8 mouse cellular contexts compared by ENCODE assay signal in genomic region chr15:62092671-62093185, GRCm38 (mm10).
DNase-seq lines count a peak whose midpoint lies in the region; ATAC-seq and TF ChIP-seq lines count a peak whose summit lies in the region.

No protein-coding gene starts in this region.

- DNase-seq in heart, postnatal 14 days: no peak
- peak; percentile 46 to 66 for DNase-seq in thymus, adult 18-20 months
- DNase-seq in MN1 (ENCODE audit: low spot score): no peak

- TF ChIP-seq EP300 in ES-Bruce4 (IDR thresholded peaks at IDR 0.05; ENCODE audit: insufficient read depth, low read depth, low read length): peak; percentile 100

- H3K4me2 ChIP-seq in heart, embryonic 13.5 days: 0 out of 2 replicates have a peak overlapping the region, but pooled peaks have one; percentile 7
- no peak overlapping the region for H3K4me2 ChIP-seq in forebrain, embryonic 13.5 days
- no peak overlapping the region for H3K4me2 ChIP-seq in limb, embryonic 15.5 days

- no peaks in the 10 kb centered on the region for H3K27me3 ChIP-seq in heart, embryonic 13.5 days (replicated peaks)
- H3K27me3 ChIP-seq in ES-Bruce4 (ENCODE audit: control insufficient read depth, insufficient read depth, low read length, poor library complexity, severe bottlenecking): no peaks in the 10 kb centered on the region
- no peaks in the 10 kb centered on the region for H3K27me3 ChIP-seq in forebrain, embryonic 13.5 days
- no peaks in the 10 kb centered on the region for H3K27me3 ChIP-seq in limb, embryonic 15.5 days

- TF ChIP-seq POLR2A in ES-Bruce4 (IDR thresholded peaks at IDR 0.05; ENCODE audit: insufficient read depth, low read length): no peak

- peaks cover 23% of the 10 kb centered on the region for H3K4me1 ChIP-seq in heart, embryonic 13.5 days
- H3K4me1 ChIP-seq in ES-Bruce4 (ENCODE audit: control insufficient read depth, insufficient read depth, low read length): peaks cover 13% of the 10 kb centered on the region
- peaks cover 10% of the 10 kb centered on the region; the same call in 1 of the 2 replicates for H3K4me1 ChIP-seq in forebrain, embryonic 13.5 days
- H3K4me1 ChIP-seq in limb, embryonic 15.5 days: peaks cover 10% of the 10 kb centered on the region

- intact Hi-C loops in heart, postnatal 14 days (cut with DNase I): no loop called here

- ATAC-seq in heart, embryonic 13.5 days (ENCODE audit: extremely low read depth, insufficient number of reproducible peaks, low FRiP score, low TSS enrichment): no peak
- 0 out of 2 replicates have a peak, but pooled peaks have one; percentile 24 for ATAC-seq in forebrain, embryonic 13.5 days
- peak; percentile 56; the same call in 1 of the 2 replicates for ATAC-seq in limb, embryonic 15.5 days (ENCODE audit: insufficient number of reproducible peaks, low FRiP score, low TSS enrichment, low read depth)
- ATAC-seq in megakaryocyte progenitor cell, adult 5-6 weeks (replicated peaks; ENCODE audit: poor library complexity): no peak

- H3K9me3 ChIP-seq in heart, embryonic 13.5 days: no peaks in the 10 kb centered on the region
- no peaks in the 10 kb centered on the region for H3K9me3 ChIP-seq in ES-Bruce4 (replicated peaks; ENCODE audit: control insufficient read depth, insufficient read depth, low read length, poor library complexity, severe bottlenecking)
- no peaks in the 10 kb centered on the region for H3K9me3 ChIP-seq in forebrain, embryonic 13.5 days (replicated peaks)
- H3K9me3 ChIP-seq in limb, embryonic 15.5 days: no peaks in the 10 kb centered on the region

- no peak overlapping the region for H3K27ac ChIP-seq in heart, embryonic 13.5 days (replicated peaks)
- H3K27ac ChIP-seq in ES-Bruce4 (ENCODE audit: insufficient read depth, low read length): peak overlapping the region; percentile 99
- no peak overlapping the region for H3K27ac ChIP-seq in forebrain, embryonic 13.5 days
- H3K27ac ChIP-seq in limb, embryonic 15.5 days: no peak overlapping the region

- H3K9ac ChIP-seq in heart, embryonic 13.5 days: no peak overlapping the region
- H3K9ac ChIP-seq in ES-Bruce4 (ENCODE audit: low read depth, poor library complexity, severe bottlenecking): no peak overlapping the region
- no peak overlapping the region for H3K9ac ChIP-seq in forebrain, embryonic 13.5 days
- H3K9ac ChIP-seq in limb, embryonic 15.5 days: no peak overlapping the region

- no peak overlapping the region for H3K4me3 ChIP-seq in heart, embryonic 13.5 days
- H3K4me3 ChIP-seq in ES-Bruce4 (ENCODE audit: low read depth, low read length): no peak overlapping the region
- H3K4me3 ChIP-seq in forebrain, embryonic 13.5 days: no peak overlapping the region
- no peak overlapping the region for H3K4me3 ChIP-seq in limb, embryonic 15.5 days

- 10% methylated on average over 5 of the region's 5 CpGs for WGBS in heart, embryonic 13.5 days
- 8% methylated on average over 5 of the region's 5 CpGs for WGBS in forebrain, embryonic 13.5 days
- WGBS in limb, embryonic 15.5 days: 9% methylated on average over 5 of the region's 5 CpGs

- H3K36me3 ChIP-seq in heart, embryonic 13.5 days: no peaks in the 10 kb centered on the region
- no peaks in the 10 kb centered on the region for H3K36me3 ChIP-seq in ES-Bruce4 (ENCODE audit: control insufficient read depth, insufficient read depth, low read length, poor library complexity, severe bottlenecking)
- no peaks in the 10 kb centered on the region for H3K36me3 ChIP-seq in forebrain, embryonic 13.5 days (ENCODE audit: poor library complexity, severe bottlenecking)
- H3K36me3 ChIP-seq in limb, embryonic 15.5 days: no peaks in the 10 kb centered on the region

- no peak for TF ChIP-seq CTCF in ES-Bruce4 (IDR thresholded peaks at IDR 0.05; ENCODE audit: low read depth, low read length)

Comparison
In these comparisons a context has a peak if more than half of its experiments do, and no peak if none do; other contexts are left out.
1. ATAC-seq: peak in forebrain, embryonic 13.5 days (single experiment) and limb, embryonic 15.5 days (single experiment); none in heart, embryonic 13.5 days (single experiment) and megakaryocyte progenitor cell, adult 5-6 weeks (single experiment).
2. DNase-seq: peak in thymus, adult 18-20 months (2 of 2); none in heart, postnatal 14 days (0 of 2) and MN1 (single experiment).